Mouse (Mus musculus) pancreas, adult 10 weeks (tissue): Measurements from ENCODE around the gene Ino80b. TPM values are rescaled to one million over a fixed set of nuclear protein-coding genes. Genes with fewer than 3 reads are reported as not detected.

Source experiments
- polyA plus RNA-seq: library from polyadenylated mRNA; stranded (reverse); fragments of 350-450 nt; fragmentation: Illumina TruSeq; extraction: RNeasy Lipid Tissue Mini Kit (QIAGEN cat#74804); gene quantifications from one replicate; pipeline ENCODE4 v1.2.3, GENCODE M21; 2015; ENCODE audit warnings: low read depth, low replicate concordance; ENCODE audit not compliant: insufficient read depth

Ino80b gene
- polyA plus RNA-seq = 6.9 TPM

DNA sequence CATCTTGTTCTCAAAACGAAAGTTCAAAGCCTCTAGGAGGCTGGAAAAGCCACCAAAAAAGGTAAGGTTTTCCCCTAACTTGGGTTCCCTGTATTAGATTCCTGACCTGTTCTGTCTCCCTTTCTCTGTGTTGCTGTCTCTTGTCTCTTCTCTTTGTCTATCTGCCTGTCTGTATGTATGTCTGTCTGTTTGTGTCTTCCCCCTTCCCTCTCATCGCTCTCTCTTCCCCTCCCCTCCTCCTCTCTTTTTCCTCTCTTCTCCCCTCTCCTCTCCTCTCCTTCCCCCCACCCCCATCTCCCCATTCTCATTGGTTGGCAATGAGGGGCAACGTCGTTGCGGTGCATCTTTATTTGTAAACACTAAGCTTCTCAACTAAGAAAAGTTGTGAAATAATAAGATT, at the start of gene Ino80b:
Ino80b (minus strand) TSS at position 101 of the 400 bp plus-strand sequence.

GRCm38 (mm10) chr6:83165607-83166242, 40.5 kb upstream of the Ino80b start, which contains the start of gene Dctn1:
Gene Dctn1 (plus strand): TSS chr6:83165920.

GRCm38 (mm10) chr6:83156259-83156684, 31.0 kb upstream of the Ino80b start, which contains the start of the genes Wdr54 and 1700003E16Rik:
Gene Wdr54 (minus strand): TSS chr6:83156397.
Gene 1700003E16Rik (plus strand): TSS chr6:83156404.

GRCm38 (mm10) chr6:83134951-83135513, 9.8 kb upstream of the Ino80b start, which contains the start of gene Rtkn:
Gene Rtkn (plus strand): TSS chr6:83135463.

DNA sequence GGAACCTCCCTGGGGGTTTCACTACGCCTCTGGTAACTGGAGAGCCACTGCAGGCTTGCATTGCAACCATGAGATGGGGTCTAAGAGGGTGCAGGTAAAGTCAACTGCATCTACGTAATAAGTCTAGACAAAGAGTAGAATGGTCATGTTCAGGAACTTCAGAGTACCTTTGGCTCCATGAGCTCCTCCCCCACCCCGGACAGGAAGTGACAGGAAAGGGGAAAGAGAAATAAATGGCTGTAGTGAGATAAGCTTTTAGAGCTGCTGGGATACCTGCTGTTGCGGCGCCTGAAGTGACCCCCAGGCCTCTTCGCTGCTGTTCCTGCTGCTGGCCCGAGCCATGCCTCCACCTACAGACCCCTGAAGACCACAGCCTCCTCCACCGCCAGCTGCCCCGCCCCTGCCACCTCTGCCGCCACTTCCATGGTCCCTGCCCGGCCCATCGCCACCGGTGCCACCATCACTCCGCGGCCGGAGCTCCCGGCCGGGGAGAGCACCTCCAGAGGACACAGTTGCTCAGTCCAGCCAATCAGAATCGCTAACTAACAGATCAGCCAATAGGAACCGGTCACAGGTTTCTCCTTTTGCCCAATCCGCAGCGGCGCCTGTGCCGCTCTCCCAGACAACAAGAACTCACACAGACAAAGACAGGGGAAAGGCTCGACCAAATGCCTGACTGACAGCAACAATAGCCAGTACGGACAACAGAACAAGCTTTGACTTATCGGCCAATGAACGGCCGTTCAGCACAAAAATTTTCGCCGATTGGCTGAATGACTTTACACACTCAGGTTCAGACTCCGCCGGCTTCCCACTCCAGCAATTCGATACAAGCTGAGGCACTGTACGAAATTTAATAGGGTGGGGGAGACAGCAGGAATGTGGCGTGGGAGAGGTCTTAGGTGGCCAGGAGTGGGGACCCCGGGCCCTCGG, 4.0 kb downstream of the Ino80b start, which contains the start of gene Wbp1:
Wbp1 (minus strand) TSS at position 630 of the 933 bp plus-strand sequence.

DNA sequence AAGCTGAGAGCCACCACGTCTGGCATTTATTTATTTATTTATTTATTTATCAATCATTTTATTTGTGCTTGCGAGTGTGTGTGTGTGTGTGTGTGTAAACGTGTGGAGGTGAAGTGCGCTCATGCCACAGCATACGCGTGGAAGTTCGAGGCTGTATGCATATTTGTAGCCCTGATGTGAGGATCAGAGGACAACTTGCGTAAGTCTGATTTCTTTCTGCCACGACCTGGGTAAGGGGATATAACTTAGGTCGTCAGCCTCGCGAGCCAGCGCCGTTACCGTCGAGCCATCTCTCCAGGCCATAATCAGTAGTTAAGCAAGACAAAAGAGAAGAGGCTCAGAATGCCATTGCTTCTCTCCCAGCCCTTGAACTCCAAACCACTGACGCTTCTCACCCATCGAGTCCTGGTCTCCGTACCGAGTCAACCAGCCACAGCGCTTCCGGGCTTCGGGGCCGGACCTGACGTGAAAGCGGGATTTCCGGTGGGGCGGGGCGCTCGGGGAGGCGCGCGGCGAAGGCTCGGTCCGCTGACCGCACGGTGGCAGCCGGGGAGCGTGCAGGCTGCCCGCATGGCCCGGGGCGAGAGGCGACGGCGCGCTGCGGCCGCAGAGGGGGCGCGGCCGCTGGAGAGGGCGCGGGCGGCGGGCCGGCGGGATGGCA, 10.1 kb downstream of the Ino80b start, which contains the start of gene Mogs:
Mogs (plus strand) TSS at position 486 of the 661 bp plus-strand sequence.

DNA sequence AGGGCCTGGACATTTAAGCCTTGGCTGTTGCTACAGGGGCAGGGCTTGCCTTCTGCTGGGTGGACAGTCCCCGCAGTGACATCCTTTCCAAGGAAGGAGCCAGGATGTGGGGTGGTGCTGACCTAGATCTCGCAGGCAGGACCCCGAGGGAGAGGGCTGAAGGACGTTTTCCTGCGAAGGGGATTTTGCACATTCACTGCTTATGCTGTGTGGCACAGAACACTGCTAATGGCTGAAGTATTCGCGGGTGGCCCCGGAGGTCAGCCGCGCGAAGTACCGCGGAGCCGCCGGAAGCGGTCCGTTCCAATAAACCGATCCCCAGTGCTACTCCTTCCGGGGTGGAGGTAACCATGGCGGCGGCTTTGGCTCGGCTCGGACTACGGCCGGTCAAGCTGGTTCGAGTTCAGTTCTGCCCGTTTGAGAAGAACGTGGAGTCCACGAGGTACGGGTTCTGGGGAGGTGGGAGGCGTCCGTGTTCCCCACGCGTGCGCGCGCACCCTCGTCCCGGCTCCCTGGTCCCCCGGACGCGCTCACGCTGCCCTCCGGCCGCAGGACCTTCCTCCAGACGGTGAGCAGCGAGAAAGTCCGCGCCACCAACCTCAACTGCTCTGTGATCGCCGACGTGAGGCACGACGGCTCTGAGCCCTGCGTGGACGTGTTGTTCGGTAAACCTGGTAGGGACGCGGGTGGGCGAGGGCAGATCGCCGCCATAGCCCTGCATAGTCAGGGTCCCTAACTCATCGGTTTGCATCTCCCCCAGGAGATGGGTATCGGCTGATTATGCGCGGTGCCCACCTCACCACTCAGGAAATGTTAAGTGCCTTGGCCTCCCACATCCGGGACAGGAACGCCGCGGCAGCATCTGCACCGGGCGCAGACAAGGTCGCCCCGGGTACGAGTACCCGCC, 16.2 kb downstream of the Ino80b start, which contains the start of gene Mrpl53:
Mrpl53 (plus strand) TSS at position 279 of the 907 bp plus-strand sequence.

DNA sequence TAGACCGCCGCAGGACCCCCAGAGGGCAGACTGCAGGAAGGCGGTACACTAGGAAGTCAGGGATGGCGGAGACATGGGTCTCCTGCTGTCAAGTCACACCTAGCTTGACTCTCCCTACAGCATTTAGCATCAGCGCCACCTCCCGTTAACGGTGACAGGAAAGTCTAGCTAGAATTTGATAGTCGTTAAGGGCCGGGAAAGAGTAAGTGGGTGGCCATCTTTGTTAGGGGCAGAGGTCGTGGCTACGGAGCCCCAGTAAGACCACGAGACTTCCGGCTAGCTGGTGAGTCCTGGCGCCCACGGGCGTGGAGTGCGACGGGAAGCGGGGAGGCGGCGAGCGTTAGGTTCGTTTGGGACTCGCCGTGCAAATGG, 23.9 kb downstream of the Ino80b start, which contains the start of the genes Ccdc142 and Gm42688:
Ccdc142 (plus strand) TSS at position 286 of the 372 bp plus-strand sequence.
Gm42688 (plus strand) TSS at position 302 of the 372 bp plus-strand sequence.

DNA sequence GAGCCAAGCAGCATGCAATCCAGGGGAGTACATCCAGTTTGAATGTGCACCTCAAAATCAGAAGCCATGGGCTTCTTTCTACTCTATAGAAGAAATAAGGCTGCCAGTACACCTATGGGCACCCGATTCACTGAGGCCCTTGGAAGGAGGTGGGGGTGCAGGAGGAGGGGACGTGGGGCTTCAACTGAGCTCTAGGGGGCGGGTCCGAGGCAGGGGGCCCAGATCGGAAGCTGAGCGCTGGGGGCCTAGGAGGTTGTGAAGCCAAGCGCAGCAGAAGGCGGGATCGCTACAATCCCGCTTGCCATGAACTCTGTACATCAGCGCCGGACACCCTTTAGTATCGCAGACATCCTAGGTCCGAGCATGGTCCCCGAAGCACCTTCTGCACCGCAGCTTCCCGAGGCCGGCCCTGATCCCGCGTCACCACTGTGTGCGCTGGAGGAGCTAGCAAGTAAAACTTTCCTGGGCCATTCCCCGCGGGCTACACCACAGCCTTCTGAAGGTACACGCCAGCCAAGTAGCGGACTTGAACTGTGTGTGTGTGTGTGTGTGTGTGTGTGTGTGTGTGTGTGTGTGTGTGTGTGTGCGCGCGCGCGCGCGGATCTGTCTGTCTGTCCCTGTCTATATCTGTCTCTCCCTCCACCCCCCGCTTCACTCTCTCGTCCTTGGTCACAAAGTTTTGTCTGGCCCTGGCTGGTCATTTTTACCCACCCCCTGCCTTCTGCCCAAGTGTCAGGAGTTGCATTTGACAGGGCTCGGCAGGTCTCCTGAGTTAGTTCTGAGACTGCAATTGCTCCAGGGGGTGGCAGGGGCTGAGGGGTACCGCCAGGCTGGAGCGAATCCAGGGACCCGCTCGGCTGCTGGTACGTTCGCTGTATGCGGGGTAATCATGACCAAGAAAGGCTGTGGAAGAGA, 38.9 kb downstream of the Ino80b start, which contains the start of gene Lbx2:
Lbx2 (plus strand) TSS at position 247 of the 915 bp plus-strand sequence.

GRCm38 (mm10) chr6:83077630-83078323, 47.5 kb downstream of the Ino80b start, which contains the start of gene Pcgf1:
Gene Pcgf1 (plus strand): TSS chr6:83077869.

Other genes starting within 250 kb of the Ino80b start
- gene Sema4f, start 185.7 kb downstream of the Ino80b start, polyA plus RNA-seq = 0.26 TPM
- not detected for gene M1ap, start 178.5 kb downstream of the Ino80b start, polyA plus RNA-seq
- 1.8 TPM for gene Dok1, start 92.0 kb downstream of the Ino80b start, polyA plus RNA-seq
- 1.8 TPM for gene Loxl3, start 91.3 kb downstream of the Ino80b start, polyA plus RNA-seq
- 146 TPM for gene Aup1, start 70.9 kb downstream of the Ino80b start, polyA plus RNA-seq
- 40.7 TPM for gene Htra2, start 70.2 kb downstream of the Ino80b start, polyA plus RNA-seq
- gene Dqx1, start 67.6 kb downstream of the Ino80b start, polyA plus RNA-seq = 1.5 TPM
- gene Tlx2, start 55.1 kb downstream of the Ino80b start, polyA plus RNA-seq = not detected
- 7.6 TPM for gene Pcgf1, start 47.6 kb downstream of the Ino80b start, polyA plus RNA-seq
- gene Lbx2, start 39.1 kb downstream of the Ino80b start, polyA plus RNA-seq = not detected
- gene Ccdc142, start 23.8 kb downstream of the Ino80b start, polyA plus RNA-seq = not detected
- gene Gm42688, start 23.8 kb downstream of the Ino80b start, polyA plus RNA-seq = 1.1 TPM
- gene Mrpl53, start 16.4 kb downstream of the Ino80b start, polyA plus RNA-seq = 31.8 TPM
- 16.5 TPM for gene Mogs, start 9.9 kb downstream of the Ino80b start, polyA plus RNA-seq
- 42.1 TPM for gene Wbp1, start 3.9 kb downstream of the Ino80b start, polyA plus RNA-seq
- gene Rtkn, start 10.0 kb upstream of the Ino80b start, polyA plus RNA-seq = 12.4 TPM
- 1.5 TPM for gene Wdr54, start 31.0 kb upstream of the Ino80b start, polyA plus RNA-seq
- not detected for gene 1700003E16Rik, start 31.0 kb upstream of the Ino80b start, polyA plus RNA-seq
- 29.3 TPM for gene Dctn1, start 40.5 kb upstream of the Ino80b start, polyA plus RNA-seq
- not detected for gene Slc4a5, start 94.4 kb upstream of the Ino80b start, polyA plus RNA-seq
- 19.5 TPM for gene Mthfd2, start 200.5 kb upstream of the Ino80b start, polyA plus RNA-seq
- 11.3 TPM for gene Mob1a, start 200.6 kb upstream of the Ino80b start, polyA plus RNA-seq
- gene Bola3, start 223.7 kb upstream of the Ino80b start, polyA plus RNA-seq = 5.8 TPM